Mouse (Mus musculus) induced T-regulatory cell, adult 2 months (primary cell): Measurements from ENCODE around the gene Tbc1d22a.

Source experiments
- DNase-seq: peaks from one replicate; pipeline ENCODE4 v3.0.0-alpha.2; 2012; ENCODE audit warnings: low read depth

Tbc1d22a gene

GRCm38 (mm10) chr15:86447251-86447650, 233.0 kb downstream of the Tbc1d22a start:
- DNase-seq = no peak

GRCm38 (mm10) chr15:86449236-86449635, 235.0 kb downstream of the Tbc1d22a start:
- DNase-seq = no peak

GRCm38 (mm10) chr15:86449794-86450193, 235.5 kb downstream of the Tbc1d22a start:
- DNase-seq = no peak

- DNase-seq = no peak
These were observed 245.2 kb downstream of the Tbc1d22a start for GRCm38 (mm10) chr15:86459413-86459812.

- no peak for DNase-seq
These were observed 248.4 kb downstream of the Tbc1d22a start for GRCm38 (mm10) chr15:86462636-86463035.

GRCm38 (mm10) chr15:86468082-86468481, 253.8 kb downstream of the Tbc1d22a start:
- DNase-seq = no peak

GRCm38 (mm10) chr15:86471136-86471535, 256.9 kb downstream of the Tbc1d22a start:
- no peak for DNase-seq

- DNase-seq = no peak
These were observed 259.2 kb downstream of the Tbc1d22a start for GRCm38 (mm10) chr15:86473473-86473872.

- DNase-seq = no peak
These were observed 260.7 kb downstream of the Tbc1d22a start for GRCm38 (mm10) chr15:86474951-86475350.

GRCm38 (mm10) chr15:86476483-86476882, 262.2 kb downstream of the Tbc1d22a start:
- DNase-seq = no peak

GRCm38 (mm10) chr15:86477032-86477431, 262.8 kb downstream of the Tbc1d22a start:
- no peak for DNase-seq

- DNase-seq = no peak
These were observed 263.3 kb downstream of the Tbc1d22a start for GRCm38 (mm10) chr15:86477471-86477992.

GRCm38 (mm10) chr15:86478685-86479502, 264.6 kb downstream of the Tbc1d22a start:
- no peak for DNase-seq

GRCm38 (mm10) chr15:86482362-86482761, 268.1 kb downstream of the Tbc1d22a start:
- no peak for DNase-seq

GRCm38 (mm10) chr15:86485815-86486214, 271.6 kb downstream of the Tbc1d22a start:
- no peak for DNase-seq

- no peak for DNase-seq
These were observed 273.1 kb downstream of the Tbc1d22a start for GRCm38 (mm10) chr15:86487359-86487758.

- DNase-seq = no peak
These were observed 277.3 kb downstream of the Tbc1d22a start for GRCm38 (mm10) chr15:86491434-86492099.

GRCm38 (mm10) chr15:86492636-86493035, 278.4 kb downstream of the Tbc1d22a start:
- DNase-seq = no peak

GRCm38 (mm10) chr15:86496209-86496608, 281.9 kb downstream of the Tbc1d22a start:
- no peak for DNase-seq

- DNase-seq = no peak
These were observed 282.4 kb downstream of the Tbc1d22a start for GRCm38 (mm10) chr15:86496646-86497045.

- DNase-seq = no peak
These were observed 286.3 kb downstream of the Tbc1d22a start for GRCm38 (mm10) chr15:86500536-86500935.

- no peak for DNase-seq
These were observed 289.2 kb downstream of the Tbc1d22a start for GRCm38 (mm10) chr15:86503413-86503812.

- no peak for DNase-seq
These were observed 292.4 kb downstream of the Tbc1d22a start for GRCm38 (mm10) chr15:86506666-86507065.
